Mouse (Mus musculus) liver, embryonic 11.5 days (tissue): ENCODE data around the gene Eps15l1. TPM values are rescaled to one million over a fixed set of nuclear protein-coding genes. Genes with fewer than 3 reads are reported as not detected.
A peak's percentile ranks its signal among the peaks of the same experiment; 100 is the strongest.

ENCODE experiments used
- ATAC-seq: fragments of 200-750 bp; cut with Nextera tagmentation; replicated peaks from 2 replicates; pipeline ENCODE4 v1.8.0; 2017; ENCODE audit warnings: moderate number of reproducible peaks, mild to moderate bottlenecking, moderate TSS enrichment, moderate library complexity; ENCODE audit not compliant: low FRiP score
- DNase-seq: peaks from one replicate; pipeline ENCODE4 v3.0.0-alpha.2; 2017; ENCODE audit warnings: low spot score
- H3K27ac ChIP-seq: fragments of 300-500 bp; sonication (generic); 2 replicates; pipeline ENCODE4 v1.5.1; 2014; ENCODE audit warnings: mild to moderate bottlenecking, low read depth, low read length, control low read depth
- H3K27me3 ChIP-seq: fragments of 300-500 bp; sonication (generic); replicated peaks from 2 replicates; pipeline ENCODE4 v1.6.1; 2014; ENCODE audit warnings: low read length, mixed read lengths; ENCODE audit not compliant: control insufficient read depth, insufficient read depth
- H3K36me3 ChIP-seq: fragments of 300-500 bp; sonication (generic); 2 replicates; pipeline ENCODE4 v1.6.1; 2014; ENCODE audit warnings: mild to moderate bottlenecking, low read length, moderate library complexity, mixed read lengths; ENCODE audit not compliant: control insufficient read depth, insufficient read depth
- H3K4me1 ChIP-seq: fragments of 300-500 bp; sonication (generic); replicated peaks from 2 replicates; pipeline ENCODE4 v1.6.1; 2014; ENCODE audit warnings: low read length, mixed read lengths; ENCODE audit not compliant: control insufficient read depth, insufficient read depth
- H3K4me2 ChIP-seq: fragments of 300-500 bp; sonication (generic); 2 replicates; pipeline ENCODE4 v1.6.1; 2014; ENCODE audit warnings: mild to moderate bottlenecking, control low read depth, moderate library complexity
- H3K4me3 ChIP-seq: fragments of 300-500 bp; sonication (generic); 2 replicates; pipeline ENCODE4 v1.5.1; 2014; ENCODE audit warnings: low read depth, low read length, control low read depth
- H3K9ac ChIP-seq: fragments of 300-500 bp; sonication (generic); 2 replicates; pipeline ENCODE4 v1.6.1; 2014; ENCODE audit warnings: low read depth, low read length, control low read depth
- H3K9me3 ChIP-seq: fragments of 300-500 bp; sonication (generic); 2 replicates; pipeline ENCODE4 v1.6.1; 2016; ENCODE audit warnings: low read length, inconsistent platforms, mixed read lengths; ENCODE audit not compliant: control insufficient read depth
- WGBS: fragments of 180-500 bp; shearing (Covaris S2); extraction: QIAGEN DNeasy Blood & Tissue Kit; methylation state at CpG from one replicate; pipeline ENCODE4 v1.1.7; 2014; 5-methylcytosine and 5-hydroxymethylcytosine counted together
- polyA plus RNA-seq: library from polyadenylated mRNA; unstranded; fragments of >200 nt; fragmentation: Nextera tagmentation; extraction: Ambion mirVana; gene quantifications from 2 replicates; pipeline ENCODE4 v1.2.1, GENCODE M21; 2014

Eps15l1 gene
- polyA plus RNA-seq, result 45.8 and 47.4 TPM in 2 replicates

GRCm38 (mm10) chr8:72421362-72422335, at the start of gene Eps15l1:
Gene Eps15l1 (minus strand): TSS chr8:72421460.
- peak within 1 kb of the TSS; percentile 84 for H3K9ac ChIP-seq
- ATAC-seq (peak; percentile 95), DNase-seq (peak; percentile 97)
- 1% methylated on average over 48 of the region's 48 CpGs for WGBS
- H3K36me3 ChIP-seq, result no peaks in the 10 kb centered on the region
- H3K4me3 ChIP-seq, result peak within 1 kb of the TSS; percentile 68
- peaks cover 32% of the 10 kb centered on the region for H3K4me1 ChIP-seq
- no peaks in the 10 kb centered on the region for H3K9me3 ChIP-seq
- H3K27me3 ChIP-seq, result no peaks in the 10 kb centered on the region
- peak within 1 kb of the TSS; percentile 75 for H3K27ac ChIP-seq
- peak within 1 kb of the TSS; percentile 86 for H3K4me2 ChIP-seq

DNA sequence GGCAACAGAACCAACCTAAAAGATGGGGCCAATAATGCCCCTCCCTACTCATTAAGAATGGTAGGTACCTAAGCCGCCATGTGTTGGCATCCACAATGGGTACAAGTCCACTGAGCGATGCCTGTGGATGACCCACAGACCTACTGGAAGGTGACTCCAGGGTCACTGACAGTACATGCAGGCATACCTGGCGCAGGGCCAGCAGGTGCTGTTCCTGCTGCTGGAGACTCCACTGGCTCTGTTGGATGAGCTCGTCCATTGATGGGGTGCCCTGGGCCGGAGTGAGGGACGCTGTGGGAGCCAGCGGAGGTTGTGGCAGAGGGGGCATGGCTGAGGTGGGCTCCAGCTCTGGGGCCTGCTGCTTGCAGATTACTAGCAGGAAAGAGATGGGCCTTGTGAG, 49.4 kb upstream of the Eps15l1 start:
- H3K27me3 ChIP-seq, result no peaks in the 10 kb centered on the region
- no peak for ATAC-seq
- H3K36me3 ChIP-seq, result peaks cover 69% of the 10 kb centered on the region
- H3K4me2 ChIP-seq, result no peak overlapping the region
- no peak overlapping the region for H3K9ac ChIP-seq
- 95% methylated on average over 7 of the region's 7 CpGs for WGBS
- H3K4me1 ChIP-seq, result peaks cover 10% of the 10 kb centered on the region; the same call in 1 of the 2 replicates
- H3K27ac ChIP-seq, result no peak overlapping the region
- no peaks in the 10 kb centered on the region for H3K9me3 ChIP-seq
- no peak overlapping the region for H3K4me3 ChIP-seq
- DNase-seq, result no peak

DNA sequence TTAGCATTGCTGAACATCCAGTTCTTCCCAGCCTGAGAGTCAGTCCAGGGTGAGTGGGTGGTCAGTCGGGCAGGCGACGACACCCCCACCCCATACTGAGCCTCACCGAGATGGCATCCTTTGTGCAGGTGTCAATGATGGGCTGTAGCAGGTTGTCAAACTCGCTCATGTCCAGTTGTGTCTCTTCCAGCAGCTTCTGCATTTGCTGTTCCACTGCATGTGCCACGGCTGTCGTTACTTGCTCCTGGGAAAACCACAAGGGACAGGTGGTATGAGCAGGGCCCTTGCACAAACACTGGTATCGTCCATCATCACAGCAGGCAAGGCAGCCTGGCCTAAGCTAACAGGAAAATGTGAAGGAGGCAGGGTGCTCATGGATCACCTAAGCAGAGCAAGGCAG, 48.7 kb upstream of the Eps15l1 start:
- DNase-seq (no peak), ATAC-seq (no peak)
- H3K9me3 ChIP-seq, result no peaks in the 10 kb centered on the region
- H3K27me3 ChIP-seq, result no peaks in the 10 kb centered on the region
- H3K4me3 ChIP-seq, result no peak overlapping the region
- no peak overlapping the region for H3K9ac ChIP-seq
- H3K4me1 ChIP-seq, result peaks cover 10% of the 10 kb centered on the region; the same call in 1 of the 2 replicates
- WGBS, result 92% methylated on average over 8 of the region's 8 CpGs
- no peak overlapping the region for H3K27ac ChIP-seq
- no peak overlapping the region for H3K4me2 ChIP-seq
- peaks cover 76% of the 10 kb centered on the region for H3K36me3 ChIP-seq

- H3K9me3 ChIP-seq, result no peaks in the 10 kb centered on the region
- H3K27ac ChIP-seq, result no peak overlapping the region
- no peak overlapping the region for H3K9ac ChIP-seq
- H3K4me2 ChIP-seq, result no peak overlapping the region
- H3K36me3 ChIP-seq, result peaks cover 81% of the 10 kb centered on the region
- peaks cover 9% of the 10 kb centered on the region; the same call in 1 of the 2 replicates for H3K4me1 ChIP-seq
- ATAC-seq, result no peak
- WGBS, result 88% methylated on average over 2 of the region's 2 CpGs
- DNase-seq, result no peak
- H3K27me3 ChIP-seq, result no peaks in the 10 kb centered on the region
- H3K4me3 ChIP-seq, result no peak overlapping the region
These were observed 48.0 kb upstream of the Eps15l1 start for GRCm38 (mm10) chr8:72469243-72469642.

DNA sequence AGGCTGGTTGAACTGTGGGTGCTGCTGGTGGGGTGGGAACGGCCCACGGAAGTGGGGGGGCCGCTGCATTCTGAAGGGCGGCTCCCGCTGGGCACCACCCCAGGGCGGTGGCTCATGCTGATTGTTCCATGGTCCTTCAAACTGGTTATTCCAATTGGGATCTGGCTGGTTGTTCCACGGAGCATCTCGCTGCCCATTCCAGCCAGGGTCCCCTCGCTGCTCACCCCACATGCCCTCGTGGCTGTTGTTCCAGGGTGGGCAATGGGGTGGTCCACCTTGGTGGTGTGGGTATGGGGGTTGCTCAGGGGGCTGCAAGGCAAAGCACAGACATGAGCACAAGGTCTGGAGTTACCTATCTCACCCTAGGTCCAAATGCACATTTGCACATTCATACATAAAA, 43.0 kb upstream of the Eps15l1 start:
- H3K36me3 ChIP-seq, result peaks cover 90% of the 10 kb centered on the region
- no peaks in the 10 kb centered on the region for H3K27me3 ChIP-seq
- H3K4me1 ChIP-seq, result no peaks in the 10 kb centered on the region
- no peak for ATAC-seq
- H3K27ac ChIP-seq, result no peak overlapping the region
- 97% methylated on average over 10 of the region's 10 CpGs for WGBS
- no peak for DNase-seq
- H3K9me3 ChIP-seq, result no peaks in the 10 kb centered on the region
- no peak overlapping the region for H3K4me3 ChIP-seq
- no peak overlapping the region for H3K9ac ChIP-seq
- no peak overlapping the region for H3K4me2 ChIP-seq

DNA sequence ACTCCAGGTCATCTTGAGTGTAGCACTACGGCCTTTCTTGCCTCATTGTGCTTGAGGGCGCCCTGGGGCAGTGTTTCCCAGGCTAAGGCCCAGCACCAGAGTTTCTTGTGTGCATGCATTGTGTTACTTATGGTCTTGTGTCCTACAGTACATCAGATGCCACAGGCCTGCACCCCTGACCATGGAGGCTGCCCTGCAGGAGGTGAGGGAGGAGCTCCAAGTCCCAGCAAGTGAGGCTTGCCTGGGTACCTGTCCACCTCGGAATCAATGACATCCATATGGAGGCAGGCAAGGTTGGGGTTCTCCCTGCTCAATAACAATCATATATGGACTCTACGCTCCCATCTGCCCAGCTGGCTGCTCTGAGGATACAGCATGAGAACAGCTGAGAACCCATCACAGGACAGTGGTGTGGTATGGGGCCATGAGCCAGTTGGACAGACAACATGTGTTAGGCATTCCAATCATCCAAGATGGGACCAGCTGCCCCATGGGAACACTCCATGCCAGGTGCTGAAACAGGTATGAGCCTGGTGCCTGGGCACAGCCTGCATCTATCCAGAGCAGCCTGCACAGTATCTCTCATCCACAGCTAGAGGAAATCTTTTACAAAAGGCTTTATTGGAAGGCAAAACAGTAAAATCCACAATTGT, 38.7 kb upstream of the Eps15l1 start:
- Histone ChIP-seq H3K9me3 (no peaks in the 10 kb centered on the region), H3K27me3 (no peaks in the 10 kb centered on the region), H3K36me3 (peaks cover 52% of the 10 kb centered on the region), H3K4me3 (no peak overlapping the region), H3K4me2 (no peak overlapping the region), H3K27ac (no peak overlapping the region), H3K9ac (no peak overlapping the region), H3K4me1 (no peaks in the 10 kb centered on the region)
- no peak for ATAC-seq
- 85% methylated on average over 4 of the region's 4 CpGs for WGBS
- DNase-seq, result no peak

- no peak for ATAC-seq
- Histone ChIP-seq H3K36me3 (peaks cover 46% of the 10 kb centered on the region), H3K9ac (no peak overlapping the region), H3K27me3 (no peaks in the 10 kb centered on the region), H3K9me3 (0 out of 2 replicates have a peak, but pooled peaks cover 1% of the 10 kb centered on the region), H3K27ac (no peak overlapping the region), H3K4me1 (no peaks in the 10 kb centered on the region), H3K4me2 (no peak overlapping the region), H3K4me3 (no peak overlapping the region)
- no peak for DNase-seq
- 85% methylated on average over 6 of the region's 6 CpGs for WGBS
These were observed 37.2 kb upstream of the Eps15l1 start for GRCm38 (mm10) chr8:72458457-72458856.

GRCm38 (mm10) chr8:72457806-72458205, 36.5 kb upstream of the Eps15l1 start:
- WGBS, result 92% methylated on average over 3 of the region's 3 CpGs
- ATAC-seq (no peak), DNase-seq (no peak)
- Histone ChIP-seq H3K4me1 (no peaks in the 10 kb centered on the region), H3K27me3 (no peaks in the 10 kb centered on the region), H3K4me2 (no peak overlapping the region), H3K9ac (no peak overlapping the region), H3K9me3 (0 out of 2 replicates have a peak, but pooled peaks cover 3% of the 10 kb centered on the region), H3K36me3 (peaks cover 45% of the 10 kb centered on the region), H3K27ac (no peak overlapping the region), H3K4me3 (no peak overlapping the region)
